Mouse (Mus musculus): ENCODE data around the gene Ncoa3.

The Ncoa3 gene

DNA sequence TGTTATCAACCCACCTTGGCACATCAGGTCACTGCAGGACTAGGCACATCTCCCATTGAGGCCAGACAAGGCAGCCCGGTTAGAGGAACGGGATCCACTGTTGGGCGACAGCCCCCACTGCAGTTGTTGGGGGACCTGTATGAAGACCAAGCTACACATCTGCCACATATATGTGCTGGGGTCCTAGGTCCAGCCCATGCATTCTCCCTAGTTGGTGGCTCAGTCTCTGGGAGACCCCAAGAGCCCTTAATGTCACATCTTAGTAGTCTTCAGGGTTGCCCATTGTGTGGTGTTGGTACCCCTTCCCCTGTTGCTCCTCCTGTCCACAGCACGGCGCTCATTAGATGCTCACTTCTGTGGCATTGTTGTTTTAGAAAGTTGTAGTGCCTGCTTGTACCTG, 40.2 kb downstream of the Ncoa3 start:
- no peak for DNase-seq (ENCODE audit: low spot score in 2 of 2)

DNA sequence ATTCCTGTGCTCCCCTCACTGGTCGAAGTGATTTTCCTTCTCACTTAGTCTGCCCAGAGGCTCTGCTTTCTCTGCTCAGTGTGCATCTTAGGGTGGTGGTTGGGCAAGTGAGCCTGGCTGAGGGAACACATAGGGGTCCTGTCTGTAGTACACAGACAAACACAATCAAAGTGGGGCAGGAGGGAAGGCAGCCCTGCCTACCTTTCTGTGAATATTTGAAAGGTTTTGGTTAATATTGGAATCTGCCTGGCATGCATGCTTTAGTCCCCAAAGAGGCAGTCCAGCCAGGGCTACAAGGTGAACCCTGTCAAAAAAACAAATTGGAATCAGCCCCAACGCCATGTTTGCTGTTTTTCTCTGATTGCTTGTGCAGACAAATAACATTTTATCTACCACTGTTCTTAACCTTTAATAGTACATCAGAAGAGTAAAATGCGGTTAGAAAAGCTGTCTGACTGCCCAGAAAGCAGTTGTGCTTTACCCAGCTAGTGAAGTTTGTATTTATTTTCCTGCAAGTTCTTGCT, 42.6 kb downstream of the Ncoa3 start:
- no peak for DNase-seq (ENCODE audit: low spot score in 2 of 2)

DNA sequence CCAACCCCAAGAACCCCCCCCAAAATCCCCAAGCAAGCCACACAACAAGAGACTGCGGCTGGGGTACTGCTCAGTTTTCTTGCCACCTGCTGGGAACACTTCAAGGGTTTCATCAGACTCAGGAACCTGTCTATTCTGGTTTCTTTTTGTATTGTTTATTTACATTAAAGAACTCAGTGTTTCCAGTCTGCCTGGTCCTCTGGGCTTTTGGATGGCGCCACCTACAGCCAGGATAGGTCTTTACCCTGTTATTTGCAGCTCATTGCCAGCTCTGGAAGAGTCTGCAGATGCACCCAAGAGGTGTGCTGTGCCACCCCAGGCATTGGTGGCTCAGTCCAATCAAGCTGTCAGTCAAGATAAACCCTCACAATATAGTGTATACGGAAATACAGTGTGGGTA, 43.3 kb downstream of the Ncoa3 start:
- DNase-seq (ENCODE audit: low spot score in 2 of 2): peak; percentile 67 to 72

DNA sequence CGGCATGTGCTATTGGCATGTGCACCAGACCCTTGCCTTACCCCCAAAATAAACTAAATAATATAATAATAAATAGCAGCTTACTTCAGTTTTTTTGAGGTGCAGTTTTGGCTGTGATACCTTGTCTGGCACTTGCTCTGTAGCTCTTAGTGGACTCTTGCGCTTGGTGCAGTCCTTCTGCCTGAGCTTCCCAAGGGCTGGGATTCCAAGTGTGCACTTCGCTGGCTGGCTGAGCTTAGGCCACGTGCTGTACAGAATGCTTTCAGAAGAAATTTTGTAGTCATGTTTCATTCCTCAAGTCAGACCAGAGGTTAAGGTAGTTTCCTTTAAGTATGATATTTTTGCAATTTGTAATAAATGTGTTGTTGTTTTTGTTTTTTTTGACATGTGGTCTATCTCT, 47.2 kb downstream of the Ncoa3 start:
- no peak for DNase-seq (ENCODE audit: low spot score in 2 of 2)

DNA sequence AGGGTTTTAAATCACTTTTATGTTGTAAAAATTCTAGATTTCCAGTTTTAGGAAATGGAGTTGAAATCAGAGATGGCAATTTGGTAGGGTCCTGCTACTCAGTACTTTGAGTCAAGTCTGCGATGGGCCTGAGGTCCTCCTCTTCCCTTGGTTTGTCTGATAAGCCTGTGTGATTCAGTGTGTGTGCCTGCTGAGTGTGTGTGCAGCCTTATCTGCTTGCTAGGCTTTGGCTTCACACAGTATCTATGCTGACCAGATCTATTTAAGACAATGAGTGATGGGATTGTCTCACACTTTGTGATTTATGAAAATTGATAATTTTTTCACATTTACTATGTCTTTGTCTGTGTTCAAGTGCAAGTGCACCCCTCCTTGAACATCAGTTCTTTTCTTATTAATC, 50.1 kb downstream of the Ncoa3 start:
- DNase-seq (ENCODE audit: low spot score in 2 of 2): no peak

DNA sequence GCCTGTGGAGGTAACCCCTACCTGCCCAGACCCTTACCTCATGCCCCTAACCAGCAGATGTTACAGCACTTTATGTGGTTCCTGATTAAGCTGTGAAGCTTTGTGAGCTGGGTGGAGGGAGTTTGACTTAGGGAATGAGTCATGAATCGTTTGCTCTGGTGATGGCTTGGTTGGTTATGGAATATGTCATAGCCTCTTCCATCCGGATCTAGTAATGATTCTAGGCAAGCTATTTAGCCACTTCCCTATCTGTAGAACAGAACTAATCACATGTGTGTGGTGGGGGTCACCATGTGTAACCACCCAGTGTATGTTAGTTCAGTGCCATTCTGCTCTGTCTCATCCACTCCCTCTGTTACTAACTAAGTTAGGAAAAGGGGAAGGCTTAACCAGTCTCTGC, 52.6 kb downstream of the Ncoa3 start:
- DNase-seq (ENCODE audit: low spot score in 2 of 2): no peak

DNA sequence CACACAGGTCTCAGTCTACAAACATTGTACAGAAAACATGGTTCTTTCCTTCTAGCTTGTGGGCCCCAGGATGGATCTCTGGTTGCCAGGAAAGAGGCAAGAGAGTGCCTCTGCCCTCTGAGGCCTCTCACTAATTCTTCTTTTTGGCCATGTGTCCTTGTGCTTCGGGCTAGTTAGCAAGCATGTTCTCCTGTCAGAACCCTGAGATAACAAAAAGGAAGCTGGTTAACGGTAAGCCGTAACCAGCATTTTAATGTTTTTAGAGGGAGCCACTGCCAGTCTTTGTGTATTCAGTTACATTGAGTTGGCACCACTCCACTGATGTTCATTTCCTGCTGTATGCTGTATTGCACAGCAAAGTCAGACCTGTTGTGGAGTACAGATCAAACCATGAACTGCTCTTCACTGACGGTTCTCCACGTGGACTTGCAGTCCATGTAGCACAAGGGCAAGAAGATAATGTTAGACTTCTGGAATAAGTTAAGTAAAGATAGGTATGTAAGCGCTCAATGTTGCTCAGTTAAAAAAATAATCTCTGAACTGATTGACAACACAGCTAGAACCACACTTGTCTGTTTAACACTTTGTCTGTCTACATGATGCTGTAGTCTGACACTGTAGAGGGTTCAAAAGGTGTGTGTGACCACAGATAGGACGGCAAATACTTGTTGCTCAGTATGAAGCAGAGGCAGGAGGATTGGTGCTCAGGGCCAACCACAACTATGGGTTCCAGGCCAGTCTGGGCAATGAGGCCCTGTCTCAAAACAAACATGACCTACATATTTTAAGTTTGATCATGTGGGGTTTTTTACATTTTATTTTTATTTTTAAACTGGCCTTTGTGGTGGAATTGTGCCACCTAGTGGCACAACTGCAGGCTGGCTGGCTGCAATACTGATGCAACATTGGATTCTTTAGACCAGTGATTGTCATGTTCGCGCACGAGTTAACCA, 53.4 kb downstream of the Ncoa3 start:
- DNase-seq (ENCODE audit: low spot score in 2 of 2): peak in 1 of 2 experiments; percentile 19

DNA sequence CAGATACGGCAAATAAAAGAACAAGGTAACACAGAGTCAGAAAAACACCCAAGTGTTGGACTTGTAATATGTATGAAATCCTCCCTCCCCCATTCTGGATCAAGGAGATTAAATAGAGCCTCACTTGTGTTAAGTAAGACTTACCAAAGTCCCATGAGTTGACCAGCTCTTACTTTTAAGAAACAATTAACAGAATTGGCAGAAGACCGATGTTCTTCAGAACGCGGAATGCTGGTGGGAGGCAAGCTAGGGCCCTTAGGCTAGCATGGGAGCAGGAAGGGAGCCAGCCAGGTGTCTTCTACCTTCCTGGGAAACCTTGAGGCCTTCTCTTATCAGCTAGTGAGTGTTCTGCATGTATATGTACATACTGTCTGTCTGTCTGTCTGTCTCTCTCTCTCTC, 55.5 kb downstream of the Ncoa3 start:
- no peak for DNase-seq (ENCODE audit: low spot score in 2 of 2)

DNA sequence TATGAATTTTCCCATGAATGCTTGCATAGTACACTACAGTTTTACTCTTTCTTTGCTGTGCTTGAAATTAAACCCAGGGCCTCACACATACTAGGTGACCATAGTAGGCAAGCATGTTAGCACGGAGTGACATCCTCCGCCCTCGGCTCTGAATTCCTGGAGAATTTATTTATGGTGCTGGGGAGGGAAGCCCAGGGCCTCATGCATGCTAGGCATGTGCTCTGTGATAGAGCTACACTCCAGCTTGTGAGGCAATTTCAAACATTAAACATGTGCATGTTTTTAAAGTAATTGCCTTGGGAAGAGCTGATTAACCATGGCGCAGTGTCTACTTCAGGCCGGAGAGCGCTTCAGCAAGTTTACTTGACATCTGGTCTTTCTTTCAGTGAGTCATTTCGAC, 56.4 kb downstream of the Ncoa3 start:
- DNase-seq (ENCODE audit: low spot score in 2 of 2): no peak

DNA sequence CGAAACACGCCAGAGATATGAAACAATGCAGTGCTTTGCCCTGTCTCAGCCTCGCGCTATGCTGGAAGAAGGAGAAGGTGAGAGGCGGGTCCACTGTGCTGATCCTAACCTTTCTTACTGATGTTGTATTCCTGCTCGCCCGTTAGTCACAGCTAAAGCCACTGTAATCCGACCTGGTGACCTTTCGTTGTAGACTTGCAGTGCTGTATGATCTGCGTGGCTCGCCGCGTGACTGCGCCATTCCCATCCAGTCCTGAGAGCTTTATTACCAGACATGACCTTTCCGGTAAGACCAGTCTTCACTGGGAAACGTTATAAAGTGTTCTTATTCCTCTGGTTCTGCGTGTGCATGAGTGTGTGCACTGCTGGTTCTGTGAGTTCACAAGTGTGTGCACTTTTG, 59.0 kb downstream of the Ncoa3 start:
- DNase-seq (ENCODE audit: low spot score in 2 of 2): no peak

DNA sequence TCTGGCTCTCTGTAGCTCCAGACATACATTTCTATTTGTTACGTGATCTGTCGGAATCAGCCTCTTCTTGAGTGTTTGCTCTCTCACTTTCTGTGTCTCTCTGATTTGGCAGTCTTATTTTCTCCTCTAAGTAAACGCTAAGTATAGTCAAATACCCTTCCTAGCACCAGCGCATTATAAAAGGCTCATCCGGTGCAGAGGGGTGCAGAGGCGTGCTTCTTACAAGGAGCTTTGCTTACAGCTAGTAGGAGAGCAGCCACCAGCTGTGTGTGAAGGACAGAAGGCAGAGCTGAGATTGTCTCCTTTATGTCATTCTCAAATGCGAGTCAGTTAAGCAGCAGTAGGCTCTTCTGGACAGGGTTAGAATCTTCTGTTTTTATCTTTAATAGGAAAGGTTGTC, 59.5 kb downstream of the Ncoa3 start:
- no peak for DNase-seq (ENCODE audit: low spot score in 2 of 2)

DNA sequence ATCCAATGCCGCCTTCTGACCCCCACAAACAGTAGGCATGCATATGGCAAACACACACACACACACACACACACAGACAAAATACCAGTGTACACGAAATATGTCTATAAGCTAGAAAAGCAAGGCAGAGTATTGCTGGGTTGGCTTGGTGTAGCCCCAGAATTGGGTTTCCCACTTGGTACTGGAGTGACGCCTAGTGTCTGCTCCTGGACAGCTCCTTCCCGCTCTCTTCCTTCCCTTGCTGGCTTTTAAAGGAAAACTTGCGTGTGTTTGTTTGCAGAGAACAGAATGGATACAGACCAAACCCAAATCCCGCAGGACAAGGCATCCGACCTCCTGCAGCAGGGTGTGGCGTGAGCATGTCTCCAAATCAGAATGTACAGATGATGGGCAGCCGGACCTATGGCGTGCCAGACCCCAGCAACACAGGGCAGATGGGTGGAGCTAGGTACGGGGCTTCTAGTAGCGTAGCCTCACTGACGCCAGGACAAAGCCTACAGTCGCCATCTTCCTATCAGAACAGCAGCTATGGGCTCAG, 61.6 kb downstream of the Ncoa3 start:
- DNase-seq (ENCODE audit: low spot score in 2 of 2): no peak

DNA sequence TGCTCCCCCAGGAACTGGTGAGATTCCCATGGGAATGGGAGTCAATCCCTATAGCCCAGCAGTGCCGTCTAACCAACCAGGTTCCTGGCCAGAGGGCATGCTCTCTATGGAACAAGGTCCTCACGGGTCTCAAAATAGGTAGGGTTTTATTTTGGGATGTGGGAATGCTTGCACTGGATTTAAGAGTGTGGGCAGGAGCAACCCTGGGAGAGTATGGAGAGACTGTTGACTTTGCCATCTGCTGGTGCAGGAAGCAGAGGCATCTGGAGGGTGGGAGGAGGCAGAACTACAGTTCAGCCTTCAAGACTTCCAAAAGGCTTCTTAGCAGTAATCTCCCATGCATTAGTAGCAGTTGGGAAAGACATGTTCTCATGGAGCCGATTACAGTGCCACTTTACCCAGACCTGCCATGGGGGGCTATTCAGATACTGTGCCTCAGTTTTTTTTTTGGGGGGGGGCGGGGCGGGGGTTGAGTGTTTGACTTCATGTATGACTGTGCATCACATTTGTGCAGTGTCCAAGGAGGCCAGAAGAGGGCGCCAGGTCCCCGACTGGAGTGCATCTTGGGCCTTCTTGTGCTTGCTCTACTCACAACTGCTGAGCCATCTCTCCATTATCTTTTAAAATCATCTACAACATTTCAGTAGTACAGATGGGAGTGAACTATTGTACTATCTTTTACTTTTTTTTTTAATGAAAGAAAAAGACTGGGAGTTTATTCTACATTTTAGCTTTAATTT, 67.4 kb downstream of the Ncoa3 start:
- no peak for DNase-seq (ENCODE audit: low spot score in 2 of 2)

DNA sequence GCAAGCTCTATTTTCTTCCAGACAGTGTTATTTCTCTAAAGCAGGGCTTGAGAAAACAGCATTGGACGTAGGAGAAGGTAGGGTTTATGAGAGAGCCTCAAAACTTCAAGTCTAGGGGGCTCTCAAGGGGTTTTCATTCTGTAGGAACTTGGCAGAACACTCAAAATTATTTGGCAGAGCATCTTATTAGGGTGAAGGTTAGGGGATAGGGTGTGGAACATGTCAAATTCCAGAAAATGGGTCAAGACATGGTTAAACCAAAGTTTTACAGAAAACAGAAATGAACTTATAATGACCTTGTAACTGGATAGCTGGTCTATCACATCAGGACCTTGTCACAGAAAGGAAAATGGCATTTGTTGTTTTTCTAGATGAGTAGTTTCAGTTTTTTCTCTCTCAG, 69.6 kb downstream of the Ncoa3 start:
- no peak for DNase-seq (ENCODE audit: low spot score in 2 of 2)

DNA sequence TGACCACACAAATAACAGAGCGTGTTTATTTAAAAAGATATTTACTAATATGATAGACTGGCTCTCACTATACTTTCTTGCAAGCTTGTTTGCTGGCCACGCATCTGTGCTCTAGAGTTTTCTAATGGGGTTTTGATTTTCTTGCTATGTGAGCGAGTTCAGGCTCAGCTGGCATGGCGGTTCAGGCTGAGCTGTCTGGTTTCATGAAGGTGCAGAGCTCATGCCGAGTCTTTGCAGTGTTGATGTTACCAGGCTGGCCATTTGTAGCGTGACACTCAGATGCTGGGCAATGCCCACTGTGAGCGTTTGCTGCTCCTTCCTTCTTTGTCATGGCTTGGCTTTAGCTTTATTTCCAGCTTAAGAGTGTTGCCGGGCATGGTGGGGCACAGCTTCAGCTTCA, 70.0 kb downstream of the Ncoa3 start:
- no peak for DNase-seq (ENCODE audit: low spot score in 2 of 2)

DNA sequence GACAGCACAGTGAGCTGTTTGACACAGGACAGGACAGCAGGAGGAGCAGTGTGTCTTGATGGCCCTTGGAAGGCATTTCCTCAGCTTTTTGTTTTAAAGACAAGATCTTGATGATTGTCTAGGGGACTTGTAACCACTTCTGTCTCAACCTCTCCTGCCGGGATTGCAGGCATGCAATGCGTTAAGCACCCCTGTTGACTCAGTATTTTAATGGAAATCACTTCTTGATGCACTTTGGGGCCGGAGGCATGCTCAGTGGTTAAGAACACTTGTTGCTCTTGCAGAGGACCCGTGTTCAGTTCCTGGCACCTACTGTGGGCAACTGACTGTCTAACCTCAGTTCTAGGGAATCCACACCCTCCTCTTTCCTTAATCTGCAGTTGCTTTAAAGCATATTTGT, 74.0 kb downstream of the Ncoa3 start:
- DNase-seq (ENCODE audit: low spot score in 2 of 2): no peak

DNA sequence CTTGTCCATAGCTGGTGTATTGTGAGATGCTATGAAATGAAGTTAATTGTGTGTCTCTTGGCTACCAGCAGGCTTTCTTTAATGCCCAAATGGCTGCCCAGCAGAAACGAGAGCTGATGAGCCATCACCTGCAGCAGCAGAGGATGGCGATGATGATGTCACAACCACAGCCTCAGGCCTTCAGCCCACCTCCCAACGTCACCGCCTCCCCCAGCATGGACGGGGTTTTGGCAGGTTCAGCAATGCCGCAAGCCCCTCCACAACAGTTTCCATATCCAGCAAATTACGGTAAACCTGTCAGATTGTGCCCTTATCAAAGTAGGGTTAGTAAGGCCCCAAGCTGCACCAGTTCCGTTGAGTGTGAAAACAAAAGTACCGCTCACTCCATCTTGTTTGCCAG, 75.8 kb downstream of the Ncoa3 start:
- DNase-seq (ENCODE audit: low spot score in 2 of 2): no peak

DNA sequence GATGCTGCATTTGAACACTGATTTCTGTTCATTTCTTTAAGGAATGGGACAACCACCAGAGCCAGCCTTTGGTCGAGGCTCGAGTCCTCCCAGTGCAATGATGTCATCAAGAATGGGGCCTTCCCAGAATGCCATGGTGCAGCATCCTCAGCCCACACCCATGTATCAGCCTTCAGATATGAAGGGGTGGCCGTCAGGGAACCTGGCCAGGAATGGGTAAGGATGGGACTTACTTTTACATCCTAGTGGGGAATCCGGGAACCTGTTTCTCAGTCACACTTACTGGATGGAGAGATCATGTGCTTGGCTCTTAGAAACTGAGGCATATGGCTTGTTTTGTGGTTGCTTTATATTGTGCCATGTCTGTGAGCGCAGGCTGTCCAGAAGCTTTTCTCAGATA, 76.7 kb downstream of the Ncoa3 start:
- DNase-seq (ENCODE audit: low spot score in 2 of 2): no peak

DNA sequence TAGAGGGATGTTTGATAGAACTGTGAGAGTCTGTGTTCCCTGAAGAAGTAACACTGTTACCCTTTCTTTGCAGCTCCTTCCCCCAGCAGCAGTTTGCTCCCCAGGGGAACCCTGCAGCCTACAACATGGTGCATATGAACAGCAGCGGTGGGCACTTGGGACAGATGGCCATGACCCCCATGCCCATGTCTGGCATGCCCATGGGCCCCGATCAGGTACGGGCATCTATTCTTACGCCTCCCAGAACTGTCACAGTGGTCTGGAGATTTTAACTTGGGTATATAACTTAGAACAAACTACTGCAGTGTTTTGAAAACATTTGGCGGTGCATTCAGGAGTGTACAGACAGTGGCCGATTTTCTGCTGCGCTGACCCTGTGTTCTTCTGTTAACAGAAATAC, 77.3 kb downstream of the Ncoa3 start:
- no peak for DNase-seq (ENCODE audit: low spot score in 2 of 2)

DNA sequence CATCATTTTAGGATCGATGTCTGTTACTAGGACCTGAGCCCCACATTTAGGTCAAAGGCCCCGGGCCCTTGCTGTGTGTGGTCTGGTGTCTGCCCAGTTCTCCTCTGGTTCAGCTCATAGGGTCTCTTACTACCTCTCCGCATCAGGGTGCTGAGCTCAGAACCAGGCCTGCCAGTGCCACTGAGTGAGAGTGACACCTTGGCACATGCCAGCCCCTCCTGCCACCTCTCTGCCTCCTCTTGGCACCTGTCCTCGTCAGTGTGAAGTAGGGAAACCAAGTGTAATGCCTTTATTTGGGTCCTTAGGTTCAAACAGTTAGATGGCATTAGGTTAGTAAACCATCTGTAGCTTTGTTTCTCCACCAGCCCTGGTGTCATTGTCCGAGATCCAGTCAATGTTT, 79.0 kb downstream of the Ncoa3 start:
- no peak for DNase-seq (ENCODE audit: low spot score in 2 of 2)

DNA sequence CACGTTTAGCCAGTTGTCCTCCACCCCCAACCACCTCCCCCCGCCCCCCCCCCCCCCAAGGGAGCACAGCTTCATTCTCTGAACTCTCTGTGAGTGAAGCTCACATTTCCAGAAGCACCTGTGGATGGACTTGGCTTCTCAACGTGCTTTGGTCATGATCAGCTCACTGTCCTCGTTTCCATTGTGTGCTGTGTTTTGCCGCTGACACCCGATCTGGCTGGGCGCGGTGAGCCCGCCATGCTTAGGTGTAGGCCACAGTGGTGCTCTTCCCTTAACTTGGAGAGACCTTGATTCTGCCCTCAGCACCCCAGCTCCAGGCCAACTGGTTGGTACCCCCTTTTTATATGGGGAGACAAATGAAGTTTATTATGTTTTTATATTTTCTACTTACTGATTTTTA, 79.5 kb downstream of the Ncoa3 start:
- DNase-seq (ENCODE audit: low spot score in 2 of 2): no peak

DNA sequence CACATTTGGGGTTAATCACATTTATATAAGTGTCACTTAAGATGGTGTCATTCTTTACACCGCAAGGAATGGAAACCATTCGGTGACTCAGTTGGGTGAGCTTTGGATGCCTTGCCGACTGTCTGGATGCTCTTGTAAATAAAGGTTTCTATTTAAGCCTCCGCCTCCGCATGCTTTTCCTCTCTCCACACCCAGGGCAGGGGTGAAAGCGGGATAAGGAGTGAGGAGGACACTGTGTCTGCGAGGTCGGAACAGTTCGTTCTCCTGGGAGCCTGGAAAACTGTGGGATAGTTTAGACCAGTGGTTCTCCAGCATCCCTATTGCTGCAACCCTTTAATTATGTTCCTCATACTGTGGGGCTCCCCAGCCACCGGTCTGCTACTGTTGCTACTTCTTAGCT, 80.6 kb downstream of the Ncoa3 start:
- DNase-seq (ENCODE audit: low spot score in 2 of 2): no peak

DNA sequence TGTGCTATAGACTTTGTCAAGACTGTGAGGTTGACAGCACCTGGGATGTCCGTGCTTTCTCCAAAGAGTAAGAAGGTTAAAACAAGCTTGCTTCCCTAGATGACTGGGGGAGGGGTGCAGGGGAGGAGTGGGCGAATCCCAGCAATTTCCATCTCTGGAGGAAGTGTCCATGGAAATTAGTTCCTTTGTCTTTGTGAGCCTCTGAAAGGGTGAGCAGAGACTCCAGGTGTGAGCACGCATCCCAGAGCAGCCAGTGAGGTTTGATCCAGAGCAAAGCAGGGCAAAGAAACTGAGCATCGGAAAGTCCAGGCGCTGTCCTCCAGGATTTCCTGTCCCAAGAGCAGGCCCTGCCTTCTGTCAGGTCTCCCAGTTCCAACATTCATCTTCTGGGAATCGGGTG, 81.9 kb downstream of the Ncoa3 start:
- no peak for DNase-seq (ENCODE audit: low spot score in 2 of 2)
